Mouse (Mus musculus) stomach, embryonic 16.5 days (tissue): Measurements from ENCODE around the gene Ptprd. TPM values are rescaled to one million over a fixed set of nuclear protein-coding genes. Genes with fewer than 3 reads are reported as not detected.

Experiments used
- ATAC-seq: fragments of 200-750 bp; cut with Nextera tagmentation; 2 replicates; pipeline ENCODE4 v1.8.0; 2017; ENCODE audit warnings: moderate number of reproducible peaks, moderate TSS enrichment; ENCODE audit not compliant: insufficient read depth, low FRiP score
- H3K27ac ChIP-seq: fragments of 300-500 bp; sonication (generic); 2 replicates; pipeline ENCODE4 v1.5.1; 2014; ENCODE audit warnings: low read length
- H3K27me3 ChIP-seq: fragments of 300-500 bp; sonication (generic); 2 replicates; pipeline ENCODE4 v1.6.1; 2014; ENCODE audit warnings: low read length, control low read depth, mixed read lengths; ENCODE audit not compliant: control insufficient read depth, insufficient read depth
- H3K36me3 ChIP-seq: fragments of 300-500 bp; sonication (generic); 2 replicates; pipeline ENCODE4 v1.6.1; 2014; ENCODE audit warnings: low read length; ENCODE audit not compliant: control insufficient read depth, insufficient read depth
- H3K4me1 ChIP-seq: fragments of 300-500 bp; sonication (generic); 2 replicates; pipeline ENCODE4 v1.6.1; 2014; ENCODE audit warnings: low read length, control low read depth, mixed read lengths; ENCODE audit not compliant: control insufficient read depth, insufficient read depth
- H3K4me2 ChIP-seq: fragments of 300-500 bp; sonication (generic); 2 replicates; pipeline ENCODE4 v1.6.1; 2014; ENCODE audit warnings: low read depth, low read length, mixed read lengths
- H3K4me3 ChIP-seq: fragments of 300-500 bp; sonication (generic); replicated peaks from 2 replicates; pipeline ENCODE4 v1.5.1; 2014; ENCODE audit warnings: mild to moderate bottlenecking, low read length
- H3K9ac ChIP-seq: fragments of 300-500 bp; sonication (generic); 2 replicates; pipeline ENCODE4 v1.6.1; 2014; ENCODE audit warnings: low read length
- H3K9me3 ChIP-seq: fragments of 300-500 bp; sonication (generic); replicated peaks from 2 replicates; pipeline ENCODE4 v1.6.1; 2016; ENCODE audit warnings: low read length, control low read depth; ENCODE audit not compliant: control insufficient read depth
- WGBS: fragments of 180-500 bp; shearing (Covaris S2); extraction: QIAGEN DNeasy Blood & Tissue Kit; methylation state at CpG from one replicate; pipeline ENCODE4 v1.1.7; 2014; 5-methylcytosine and 5-hydroxymethylcytosine counted together
- polyA plus RNA-seq: library from polyadenylated mRNA; unstranded; fragments of >200 nt; fragmentation: Nextera tagmentation; extraction: Ambion mirVana; gene quantifications from 2 replicates; pipeline ENCODE4 v1.2.1, GENCODE M21; 2015

The Ptprd gene
- polyA plus RNA-seq, 1 experiment from 2014 or later = 11.0 TPM

- Histone ChIP-seq H3K4me1 (no peaks in the 10 kb centered on the region), H3K9me3 (no peaks in the 10 kb centered on the region), H3K9ac (no peak overlapping the region), H3K36me3 (no peaks in the 10 kb centered on the region), H3K27me3 (no peaks in the 10 kb centered on the region), H3K4me3 (no peak overlapping the region), H3K27ac (no peak overlapping the region), H3K4me2 (no peak overlapping the region)
- WGBS = 45% methylated on average over 3 of the region's 3 CpGs
- no peak for ATAC-seq
These were observed 1555.0 kb downstream of the Ptprd start for GRCm38 (mm10) chr4:76656734-76657133.

- no peaks in the 10 kb centered on the region for H3K27me3 ChIP-seq
- H3K27ac ChIP-seq = no peak overlapping the region
- no peak overlapping the region for H3K4me2 ChIP-seq
- no peak overlapping the region for H3K9ac ChIP-seq
- WGBS = 84% methylated on average over 2 of the region's 2 CpGs
- H3K4me3 ChIP-seq = no peak overlapping the region
- no peaks in the 10 kb centered on the region for H3K36me3 ChIP-seq
- ATAC-seq = no peak
- no peaks in the 10 kb centered on the region for H3K9me3 ChIP-seq
- no peaks in the 10 kb centered on the region for H3K4me1 ChIP-seq
These were observed 1558.8 kb downstream of the Ptprd start for GRCm38 (mm10) chr4:76652971-76653370.

- H3K4me1 ChIP-seq = no peaks in the 10 kb centered on the region
- H3K4me3 ChIP-seq = no peak overlapping the region
- no peaks in the 10 kb centered on the region for H3K36me3 ChIP-seq
- H3K9me3 ChIP-seq = no peaks in the 10 kb centered on the region
- no peak overlapping the region; the same call in 1 of the 2 replicates for H3K27ac ChIP-seq
- no peak overlapping the region for H3K4me2 ChIP-seq
- no peaks in the 10 kb centered on the region for H3K27me3 ChIP-seq
- no peak for ATAC-seq
- H3K9ac ChIP-seq = no peak overlapping the region
- 61% methylated on average over 7 of the region's 7 CpGs for WGBS
These were observed 1590.0 kb downstream of the Ptprd start for GRCm38 (mm10) chr4:76621740-76622139.

- no peaks in the 10 kb centered on the region for H3K27me3 ChIP-seq
- WGBS = 86% methylated on average over 6 of the region's 6 CpGs
- H3K36me3 ChIP-seq = no peaks in the 10 kb centered on the region
- H3K9ac ChIP-seq = no peak overlapping the region
- no peaks in the 10 kb centered on the region for H3K4me1 ChIP-seq
- no peak overlapping the region for H3K4me2 ChIP-seq
- ATAC-seq = no peak
- no peak overlapping the region for H3K4me3 ChIP-seq
- H3K9me3 ChIP-seq = no peaks in the 10 kb centered on the region
- H3K27ac ChIP-seq = no peak overlapping the region
These were observed 1595.1 kb downstream of the Ptprd start for GRCm38 (mm10) chr4:76616614-76617013.

GRCm38 (mm10) chr4:76608246-76608645 lies 1603.5 kb downstream of the Ptprd start:
- Histone ChIP-seq H3K4me3 (no peak overlapping the region; the same call in 1 of the 2 replicates), H3K9ac (0 out of 2 replicates have a peak overlapping the region, but pooled peaks have one; percentile 5), H3K9me3 (no peaks in the 10 kb centered on the region), H3K27ac (no peak overlapping the region), H3K4me2 (peak overlapping the region; percentile 20; the same call in 1 of the 2 replicates), H3K27me3 (no peaks in the 10 kb centered on the region), H3K36me3 (no peaks in the 10 kb centered on the region), H3K4me1 (no peaks in the 10 kb centered on the region)
- 37% methylated on average over 7 of the region's 7 CpGs for WGBS
- no peak for ATAC-seq

GRCm38 (mm10) chr4:76606808-76607207 lies 1605.0 kb downstream of the Ptprd start:
- H3K4me2 ChIP-seq = no peak overlapping the region
- H3K4me3 ChIP-seq = no peak overlapping the region
- no peak overlapping the region for H3K9ac ChIP-seq
- 29% methylated on average over 2 of the region's 2 CpGs for WGBS
- ATAC-seq = no peak
- H3K27ac ChIP-seq = no peak overlapping the region
- no peaks in the 10 kb centered on the region for H3K27me3 ChIP-seq
- no peaks in the 10 kb centered on the region for H3K4me1 ChIP-seq
- no peaks in the 10 kb centered on the region for H3K9me3 ChIP-seq
- H3K36me3 ChIP-seq = no peaks in the 10 kb centered on the region

- no peaks in the 10 kb centered on the region for H3K9me3 ChIP-seq
- no peaks in the 10 kb centered on the region for H3K36me3 ChIP-seq
- no peak overlapping the region for H3K4me2 ChIP-seq
- no peak for ATAC-seq
- H3K27me3 ChIP-seq = no peaks in the 10 kb centered on the region
- 51% methylated on average over 1 of the region's 1 CpGs for WGBS
- H3K27ac ChIP-seq = no peak overlapping the region
- H3K9ac ChIP-seq = no peak overlapping the region
- no peak overlapping the region for H3K4me3 ChIP-seq
- H3K4me1 ChIP-seq = no peaks in the 10 kb centered on the region
These were observed 1621.0 kb downstream of the Ptprd start for GRCm38 (mm10) chr4:76590722-76591121.

- no peaks in the 10 kb centered on the region for H3K4me1 ChIP-seq
- no peak overlapping the region for H3K4me2 ChIP-seq
- H3K27me3 ChIP-seq = no peaks in the 10 kb centered on the region
- 79% methylated on average over 3 of the region's 3 CpGs for WGBS
- H3K9me3 ChIP-seq = no peaks in the 10 kb centered on the region
- H3K9ac ChIP-seq = no peak overlapping the region
- ATAC-seq = no peak
- no peaks in the 10 kb centered on the region for H3K36me3 ChIP-seq
- H3K4me3 ChIP-seq = no peak overlapping the region
- no peak overlapping the region for H3K27ac ChIP-seq
These were observed 1628.7 kb downstream of the Ptprd start for GRCm38 (mm10) chr4:76583025-76583424.

GRCm38 (mm10) chr4:76566006-76566405 lies 1645.8 kb downstream of the Ptprd start:
- no peak overlapping the region for H3K27ac ChIP-seq
- H3K4me1 ChIP-seq = no peaks in the 10 kb centered on the region
- no peak for ATAC-seq

GRCm38 (mm10) chr4:76541769-76542168 lies 1670.0 kb downstream of the Ptprd start:
- Histone ChIP-seq H3K27ac (no peak overlapping the region), H3K27me3 (no peaks in the 10 kb centered on the region), H3K4me3 (no peak overlapping the region), H3K4me1 (no peaks in the 10 kb centered on the region), H3K36me3 (no peaks in the 10 kb centered on the region), H3K9ac (no peak overlapping the region), H3K9me3 (no peaks in the 10 kb centered on the region), H3K4me2 (no peak overlapping the region)
- 59% methylated on average over 2 of the region's 2 CpGs for WGBS
- ATAC-seq = no peak

More at GRCm38 (mm10) chr4:76566006-76566405, 1645.8 kb downstream of the Ptprd start:
- no peaks in the 10 kb centered on the region for H3K36me3 ChIP-seq
- no peak overlapping the region for H3K4me2 ChIP-seq
- H3K9ac ChIP-seq = no peak overlapping the region
- H3K27me3 ChIP-seq = no peaks in the 10 kb centered on the region
- no peaks in the 10 kb centered on the region for H3K9me3 ChIP-seq
- no peak overlapping the region for H3K4me3 ChIP-seq
